Mouse (Mus musculus): ENCODE data around the gene Zfp433. TPM values are rescaled to one million over a fixed set of nuclear protein-coding genes. Genes with fewer than 3 reads are reported as not detected.
"Not testable (repeated sequence)": the region's sequence is repeated elsewhere in the genome, so short reads cannot be mapped to it uniquely, and the experiment has no call there.

The Zfp433 gene
- 6.0 and 8.7 TPM in 2 replicates for total RNA-seq (2021)
- long read RNA-seq, experiment 1, partial matches to known transcripts: 0 of 4 reads
- long read RNA-seq, experiment 1, other reads (novel, unspliced or antisense): 0 of 4 reads
- long read RNA-seq, experiment 2, partial matches to known transcripts: 0 of 1 reads
- long read RNA-seq, experiment 2, other reads (novel, unspliced or antisense): 0 of 1 reads

DNA sequence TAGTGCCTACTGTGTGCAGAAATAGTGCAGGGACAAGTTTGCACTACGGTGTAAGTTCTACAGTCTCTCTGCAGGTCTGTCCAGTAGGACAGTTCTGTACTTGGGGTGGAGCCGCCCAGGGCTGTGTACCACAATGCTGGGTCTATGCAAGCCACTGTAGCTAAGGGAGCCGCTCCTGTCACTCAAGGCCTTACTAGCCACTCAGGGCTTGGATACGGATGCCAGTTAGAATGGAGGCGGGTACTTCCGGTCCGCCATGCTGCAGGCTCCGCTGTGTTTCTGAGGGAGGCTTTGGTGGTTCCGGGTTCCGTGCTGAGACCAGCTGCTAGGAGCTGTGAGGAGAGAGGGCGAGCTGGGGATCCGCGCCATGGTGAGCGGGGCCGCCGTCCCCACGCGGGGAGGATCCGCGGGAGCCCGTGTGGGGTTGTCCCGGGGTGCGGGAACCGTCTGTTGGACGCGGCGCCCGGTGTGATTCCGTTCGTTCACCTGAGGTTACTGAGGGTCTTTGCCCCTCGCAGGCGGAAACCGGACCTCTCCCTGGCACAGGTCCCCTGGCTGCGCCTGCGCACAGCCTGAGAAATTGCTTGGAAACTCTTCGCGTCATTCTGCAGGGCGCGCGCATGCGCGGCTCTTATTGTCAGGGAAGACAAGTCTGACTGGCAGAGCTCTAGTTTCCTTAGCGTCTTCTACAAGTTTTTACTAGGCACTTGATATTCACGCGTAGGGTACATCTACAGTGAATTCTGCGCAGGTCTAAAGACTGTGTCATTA, at the start of gene Zfp433:
Gene Zfp433 (plus strand): TSS at position 295 of the 771 bp plus-strand sequence.
- not testable (repeated sequence) for DNase-seq

DNA sequence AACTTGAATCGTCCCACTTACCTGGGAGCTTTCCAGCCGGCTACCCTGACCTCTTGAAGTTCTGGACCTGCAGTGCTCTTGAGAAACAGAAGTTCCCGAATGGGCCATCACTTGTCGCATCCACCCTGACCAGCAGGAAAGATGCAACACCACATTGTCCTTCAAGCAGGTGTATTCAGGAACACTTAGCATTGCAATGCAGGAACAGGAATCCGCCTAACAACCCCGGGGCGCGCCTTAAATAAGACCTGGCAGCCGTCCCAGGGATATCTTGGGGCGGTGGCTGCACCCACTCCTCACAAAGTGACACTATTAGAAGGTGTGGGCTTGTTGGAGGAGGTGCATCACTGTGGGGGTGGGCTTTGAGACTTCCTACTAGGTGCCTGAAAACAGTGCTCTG, 49.4 kb upstream of the Zfp433 start:
- DNase-seq: no peak

DNA sequence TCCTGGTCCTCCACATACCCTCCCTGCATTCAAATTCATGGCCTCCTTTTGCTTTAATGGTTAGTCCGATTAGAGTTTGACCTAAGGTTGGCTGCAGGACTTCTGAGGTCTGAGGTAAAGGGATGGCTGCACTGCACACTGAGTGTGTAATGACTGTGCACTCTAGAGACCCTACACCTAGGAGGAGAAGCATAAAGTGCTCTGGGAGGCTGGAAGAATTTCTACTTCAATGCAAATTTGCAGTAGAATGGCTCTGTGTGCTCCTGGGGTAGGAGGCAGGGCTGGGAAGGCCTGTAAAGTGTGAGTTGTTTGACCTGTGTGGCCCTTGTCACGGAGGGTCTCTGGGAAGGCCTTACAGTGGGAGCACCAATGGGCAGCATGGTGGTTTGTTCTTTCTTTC, 48.5 kb upstream of the Zfp433 start:
- no peak for DNase-seq

DNA sequence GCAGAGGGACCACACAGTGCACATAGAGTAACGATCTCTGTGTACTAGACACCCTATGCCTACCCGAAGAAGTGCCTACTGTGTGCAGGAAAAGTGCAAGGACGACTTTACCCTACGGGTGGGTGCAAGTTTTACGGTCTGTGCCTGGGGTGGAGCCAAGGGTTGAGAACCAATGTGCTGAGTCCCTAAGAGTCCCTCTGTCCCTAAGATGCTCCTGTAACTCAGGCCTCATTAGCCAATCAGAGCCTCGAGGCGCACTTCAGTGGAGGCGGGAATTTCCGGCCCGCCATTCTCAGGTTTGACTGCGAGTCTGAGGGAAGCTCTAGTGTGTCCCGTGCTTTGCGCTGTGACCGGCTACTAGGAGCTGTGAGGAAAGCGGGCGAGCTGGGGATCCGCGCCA, 17.5 kb upstream of the Zfp433 start:
- DNase-seq: not testable (repeated sequence)

- DNase-seq: not testable (repeated sequence)
These were observed 66.1 kb downstream of the Zfp433 start, which contains the start of gene Gm3055 for GRCm38 (mm10) chr10:81770506-81771403. Gene Gm3055, minus strand, starts transcription at chr10:81771161.

GRCm38 (mm10) chr10:81771404-81771777, 66.8 kb downstream of the Zfp433 start:
- DNase-seq: not testable (repeated sequence)

Other genes with a start within 250 kb of the Zfp433 start
- gene Nfic, start 249.2 kb upstream of the Zfp433 start, total RNA-seq (2021): 90.1 and 104 TPM in 2 replicates
- 0.48 and 0.98 TPM in 2 replicates for gene Celf5, start 222.1 kb upstream of the Zfp433 start, total RNA-seq (2021)
- 102 and 107 TPM in 2 replicates for gene Ncln, start 208.4 kb upstream of the Zfp433 start, total RNA-seq (2021)
- 2.3 and 7.4 TPM in 2 replicates for gene S1pr4, start 204.7 kb upstream of the Zfp433 start, total RNA-seq (2021)
- gene Gna15, start 180.6 kb upstream of the Zfp433 start, total RNA-seq (2021): 0.85 and 1.9 TPM in 2 replicates
- 65.0 and 67.2 TPM in 2 replicates for gene Gna11, start 159.6 kb upstream of the Zfp433 start, total RNA-seq (2021)
- gene Aes, start 145.3 kb upstream of the Zfp433 start, total RNA-seq (2021): 646 and 698 TPM in 2 replicates
- 17.8 and 18.1 TPM in 2 replicates for gene Tle2, start 130.3 kb upstream of the Zfp433 start, total RNA-seq (2021)
- 10.1 and 15.3 TPM in 2 replicates for gene Tle6, start 103.8 kb upstream of the Zfp433 start, total RNA-seq (2021)
- gene BC025920, start 98.6 kb upstream of the Zfp433 start, total RNA-seq (2021): 2.0 TPM in 2 replicates
- 22.2 and 24.3 TPM in 2 replicates for gene Sirt6, start 77.0 kb upstream of the Zfp433 start, total RNA-seq (2021)
- gene Ankrd24, start 76.3 kb upstream of the Zfp433 start, total RNA-seq (2021): 18.1 and 22.5 TPM in 2 replicates
- 2.1 and 3.3 TPM in 2 replicates for gene Gm10778, start 55.8 kb upstream of the Zfp433 start, total RNA-seq (2021)
- 2.1 and 3.6 TPM in 2 replicates for gene Gm3055, start 66.3 kb downstream of the Zfp433 start, total RNA-seq (2021)
- gene Gm4767, start 107.4 kb downstream of the Zfp433 start, total RNA-seq (2021): 1.8 and 2.1 TPM in 2 replicates
- 1.4 and 2.0 TPM in 2 replicates for gene Gm32687, start 159.1 kb downstream of the Zfp433 start, total RNA-seq (2021)
- gene Zfp781, start 225.7 kb downstream of the Zfp433 start, total RNA-seq (2021): 0.85 and 1.7 TPM in 2 replicates